Mouse (Mus musculus): ENCODE measurements around the gene Arhgap10. TPM values are rescaled to one million over a fixed set of nuclear protein-coding genes. Genes with fewer than 3 reads are reported as not detected.

Arhgap10 gene
- total and polyA plus RNA-seq, 3 experiments: 22.5 to 58.2 (median 51.4) TPM

DNA sequence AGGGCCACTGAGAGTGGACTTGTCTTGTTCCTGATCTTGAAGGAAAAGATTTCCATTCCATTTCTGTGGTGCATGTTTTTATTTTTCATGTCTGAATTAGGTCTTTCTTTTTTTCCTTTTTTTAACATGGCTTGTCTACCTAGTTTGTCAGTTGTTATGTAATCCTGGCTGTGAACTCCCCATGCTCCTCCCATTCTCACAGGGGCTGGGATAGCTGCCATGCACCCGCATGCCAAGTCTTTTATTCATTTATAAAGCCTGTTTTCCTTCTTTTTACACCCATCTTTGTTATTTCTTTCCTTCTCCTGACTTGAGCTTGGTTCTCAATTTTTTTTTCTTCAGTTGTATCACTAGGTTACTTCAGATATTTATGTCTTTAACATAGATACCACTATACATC lies 281.1 kb downstream of the Arhgap10 start:
- Histone ChIP-seq H3K4me3 (no peak overlapping the region), H3K4me1 (ENCODE audit: control insufficient read depth, insufficient read depth, low read length) (peaks cover 4% of the 10 kb centered on the region), H3K9ac (ENCODE audit: low read depth, low read length) (no peak overlapping the region), H3K79me2 (replicated peaks; ENCODE audit: control insufficient read depth, insufficient read depth, low read length) (no peaks in the 10 kb centered on the region), H3K36me3 (ENCODE audit: control insufficient read depth, insufficient read depth, low read length) (peaks cover 3% of the 10 kb centered on the region), H3K27me3 (ENCODE audit: control insufficient read depth, insufficient read depth, low read length) (no peaks in the 10 kb centered on the region), H3K27ac (no peak overlapping the region)
- intact Hi-C loops (cut with DNase I): no loop called here
- peak; percentile 39 to 43 for DNase-seq
- 66% methylated on average over 1 of the region's 1 CpGs for WGBS
- TF ChIP-seq POLR2A (IDR thresholded peaks at IDR 0.05; ENCODE audit: insufficient read depth, low read depth, low read length): no peak
- no peak for TF ChIP-seq CTCF (IDR thresholded peaks at IDR 0.05)
- TF ChIP-seq EP300 (IDR thresholded peaks at IDR 0.05; ENCODE audit: insufficient read depth, low read depth, low read length): no peak

DNA sequence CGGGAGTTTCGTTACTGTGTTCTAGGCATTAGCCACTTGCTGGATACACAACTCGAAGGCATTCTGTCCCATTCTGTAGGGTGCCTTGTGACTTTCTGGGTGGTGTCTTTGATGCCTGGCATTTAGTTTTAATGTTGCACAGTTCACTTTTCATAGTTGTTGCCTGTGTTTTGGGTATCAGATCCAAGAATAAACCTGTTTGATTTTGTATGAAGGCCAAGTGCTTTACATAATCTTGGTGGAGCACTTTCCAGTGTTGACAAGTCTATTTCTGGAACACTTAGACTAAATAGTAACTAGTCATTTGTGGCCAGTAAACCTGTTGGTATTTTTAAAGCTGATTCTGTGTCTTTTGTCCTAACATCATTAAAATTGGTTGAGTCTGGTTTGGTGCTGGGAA lies 285.3 kb downstream of the Arhgap10 start:
- 62% methylated on average over 3 of the region's 3 CpGs for WGBS
- H3K4me1 ChIP-seq (ENCODE audit: control insufficient read depth, insufficient read depth, low read length): peaks cover 6% of the 10 kb centered on the region
- no peak overlapping the region for H3K4me3 ChIP-seq
- DNase-seq: no peak
- peak overlapping the region; percentile 64 for H3K27ac ChIP-seq
- 0 out of 2 replicates have a peak overlapping the region, but pooled peaks have one; percentile 20 for H3K9ac ChIP-seq (ENCODE audit: low read depth, low read length)
- H3K79me2 ChIP-seq (replicated peaks; ENCODE audit: control insufficient read depth, insufficient read depth, low read length): no peaks in the 10 kb centered on the region
- no peak for TF ChIP-seq EP300 (IDR thresholded peaks at IDR 0.05; ENCODE audit: insufficient read depth, low read depth, low read length)
- TF ChIP-seq CTCF (IDR thresholded peaks at IDR 0.05): no peak
- no peak for TF ChIP-seq POLR2A (IDR thresholded peaks at IDR 0.05; ENCODE audit: insufficient read depth, low read depth, low read length)
- peaks cover 3% of the 10 kb centered on the region for H3K36me3 ChIP-seq (ENCODE audit: control insufficient read depth, insufficient read depth, low read length)
- intact Hi-C loops (cut with DNase I): loop anchor here (5.0 kb wide), 1 partner anchor 80 kb away; no protein-coding TSS in a partner anchor
- H3K27me3 ChIP-seq (ENCODE audit: control insufficient read depth, insufficient read depth, low read length): no peaks in the 10 kb centered on the region

DNA sequence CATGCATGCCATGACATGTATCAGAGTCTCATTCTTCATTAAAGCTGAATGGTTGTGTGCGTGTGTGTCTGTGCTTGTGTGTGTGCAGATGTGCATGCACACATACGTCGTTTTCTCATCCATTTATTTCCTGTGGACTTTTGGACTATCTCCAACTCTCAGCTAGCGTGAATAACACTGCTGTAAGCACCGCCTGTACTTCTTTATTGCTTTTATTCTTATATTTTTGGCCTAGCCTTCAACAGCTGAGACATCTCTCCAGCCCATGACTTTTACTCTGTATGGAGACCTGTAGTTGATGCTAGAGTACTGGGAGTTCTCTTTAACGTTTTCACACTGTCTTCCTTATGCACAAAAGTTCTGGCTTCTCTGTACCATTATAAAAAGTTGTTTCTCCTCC lies 285.9 kb downstream of the Arhgap10 start:
- Histone ChIP-seq H3K36me3 (ENCODE audit: control insufficient read depth, insufficient read depth, low read length) (peaks cover 3% of the 10 kb centered on the region), H3K4me3 (no peak overlapping the region), H3K4me1 (ENCODE audit: control insufficient read depth, insufficient read depth, low read length) (peaks cover 6% of the 10 kb centered on the region), H3K27me3 (ENCODE audit: control insufficient read depth, insufficient read depth, low read length) (no peaks in the 10 kb centered on the region), H3K79me2 (replicated peaks; ENCODE audit: control insufficient read depth, insufficient read depth, low read length) (no peaks in the 10 kb centered on the region), H3K9ac (ENCODE audit: low read depth, low read length) (no peak overlapping the region), H3K27ac (peak overlapping the region; percentile 64)
- intact Hi-C loops (cut with DNase I): loop anchor here (5.0 kb wide), 1 partner anchor 80 kb away; no protein-coding TSS in a partner anchor
- 23% methylated on average over 6 of the region's 6 CpGs for WGBS
- DNase-seq: no peak
- TF ChIP-seq POLR2A (IDR thresholded peaks at IDR 0.05; ENCODE audit: insufficient read depth, low read depth, low read length): no peak
- TF ChIP-seq CTCF (IDR thresholded peaks at IDR 0.05): no peak

DNA sequence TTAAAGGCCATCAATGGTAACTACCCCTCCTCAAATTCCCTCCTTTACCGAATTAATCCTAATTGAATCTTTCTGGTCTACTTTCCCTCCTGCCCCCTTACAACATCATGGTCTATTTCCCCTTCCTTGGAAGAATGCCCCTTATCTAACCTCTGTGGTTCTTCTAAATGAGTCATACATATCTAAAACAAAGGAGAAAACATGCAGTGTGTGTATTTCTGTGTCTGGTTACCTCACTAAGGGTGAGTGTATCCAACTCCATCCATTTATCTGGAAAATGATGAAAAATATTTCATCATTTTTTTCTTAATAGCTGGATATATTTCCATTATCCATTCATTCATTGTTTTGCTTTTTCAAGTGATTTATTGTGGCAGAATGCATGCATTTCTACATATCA lies 286.5 kb downstream of the Arhgap10 start:
- no peaks in the 10 kb centered on the region; the same call in 1 of the 2 replicates for H3K36me3 ChIP-seq (ENCODE audit: control insufficient read depth, insufficient read depth, low read length)
- TF ChIP-seq EP300 (IDR thresholded peaks at IDR 0.05; ENCODE audit: insufficient read depth, low read depth, low read length) (no peak), POLR2A (IDR thresholded peaks at IDR 0.05; ENCODE audit: insufficient read depth, low read depth, low read length) (no peak), CTCF (IDR thresholded peaks at IDR 0.05) (no peak)
- H3K9ac ChIP-seq (ENCODE audit: low read depth, low read length): no peak overlapping the region
- no peak overlapping the region for H3K27ac ChIP-seq
- H3K79me2 ChIP-seq (replicated peaks; ENCODE audit: control insufficient read depth, insufficient read depth, low read length): no peaks in the 10 kb centered on the region
- peaks cover 4% of the 10 kb centered on the region for H3K4me1 ChIP-seq (ENCODE audit: control insufficient read depth, insufficient read depth, low read length)
- no peak overlapping the region for H3K4me3 ChIP-seq
- 64% methylated on average over 1 of the region's 1 CpGs for WGBS
- no peak for DNase-seq
- intact Hi-C loops (cut with DNase I): loop anchor here (5.0 kb wide), 1 partner anchor 81 kb away; no protein-coding TSS in a partner anchor
- H3K27me3 ChIP-seq (ENCODE audit: control insufficient read depth, insufficient read depth, low read length): no peaks in the 10 kb centered on the region

DNA sequence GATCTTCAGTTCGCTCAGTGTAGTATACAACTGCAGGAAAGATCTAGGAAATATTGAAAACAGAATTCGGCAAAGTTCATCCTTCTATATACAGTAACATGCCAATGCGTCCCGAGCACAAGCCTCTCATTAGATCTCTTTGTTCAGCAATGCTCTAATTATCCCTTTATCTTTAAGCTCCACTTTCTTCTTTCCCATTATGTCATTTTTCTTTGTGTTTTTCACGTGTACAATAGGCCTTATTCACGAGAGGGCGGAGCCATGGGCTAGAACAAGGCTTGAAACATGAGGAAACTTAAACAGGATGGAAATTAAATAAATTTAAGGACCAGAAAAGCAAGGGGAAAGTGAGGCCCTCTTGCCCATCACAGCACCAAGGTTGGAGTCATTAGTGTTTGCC lies 289.1 kb downstream of the Arhgap10 start:
- no peak for TF ChIP-seq POLR2A (IDR thresholded peaks at IDR 0.05; ENCODE audit: insufficient read depth, low read depth, low read length)
- 77% methylated on average over 7 of the region's 7 CpGs for WGBS
- no peak for DNase-seq
- Histone ChIP-seq H3K27ac (no peak overlapping the region), H3K79me2 (replicated peaks; ENCODE audit: control insufficient read depth, insufficient read depth, low read length) (no peaks in the 10 kb centered on the region), H3K27me3 (ENCODE audit: control insufficient read depth, insufficient read depth, low read length) (no peaks in the 10 kb centered on the region), H3K4me1 (ENCODE audit: control insufficient read depth, insufficient read depth, low read length) (peaks cover 4% of the 10 kb centered on the region), H3K9ac (ENCODE audit: low read depth, low read length) (no peak overlapping the region), H3K4me3 (no peak overlapping the region), H3K36me3 (ENCODE audit: control insufficient read depth, insufficient read depth, low read length) (no peaks in the 10 kb centered on the region; the same call in 1 of the 2 replicates)
- intact Hi-C loops (cut with DNase I): loop anchor here (5.0 kb wide), 1 partner anchor 326 kb away; no protein-coding TSS in a partner anchor

DNA sequence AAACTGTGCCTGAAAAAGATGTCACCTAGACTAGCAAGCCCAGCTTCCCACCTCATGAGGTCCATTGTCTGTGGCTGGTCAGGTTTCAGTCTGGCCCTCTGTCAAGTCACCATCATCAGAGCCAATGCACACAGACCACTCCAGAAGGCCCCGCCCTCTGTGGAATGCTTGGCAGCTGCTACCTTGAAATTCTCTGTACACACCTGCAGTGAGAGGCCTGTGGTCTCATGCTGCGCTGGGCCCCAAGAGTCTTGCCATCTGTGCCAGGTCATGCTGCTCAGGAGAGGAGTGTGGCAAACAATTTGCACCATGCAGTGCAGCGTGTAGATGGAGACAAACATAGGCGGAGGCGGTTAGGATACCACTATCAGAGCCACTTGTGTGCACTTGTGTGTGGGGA lies 290.0 kb downstream of the Arhgap10 start:
- Histone ChIP-seq H3K4me1 (ENCODE audit: control insufficient read depth, insufficient read depth, low read length) (peaks cover 2% of the 10 kb centered on the region), H3K4me3 (no peak overlapping the region), H3K27me3 (ENCODE audit: control insufficient read depth, insufficient read depth, low read length) (no peaks in the 10 kb centered on the region), H3K27ac (no peak overlapping the region), H3K36me3 (ENCODE audit: control insufficient read depth, insufficient read depth, low read length) (no peaks in the 10 kb centered on the region; the same call in 1 of the 2 replicates), H3K79me2 (replicated peaks; ENCODE audit: control insufficient read depth, insufficient read depth, low read length) (no peaks in the 10 kb centered on the region), H3K9ac (ENCODE audit: low read depth, low read length) (no peak overlapping the region)
- WGBS: 85% methylated on average over 5 of the region's 5 CpGs
- intact Hi-C loops (cut with DNase I): loop anchor here (5.0 kb wide), 1 partner anchor 325 kb away; no protein-coding TSS in a partner anchor
- TF ChIP-seq CTCF (IDR thresholded peaks at IDR 0.05): no peak
- TF ChIP-seq POLR2A (IDR thresholded peaks at IDR 0.05; ENCODE audit: insufficient read depth, low read depth, low read length): no peak
- no peak for TF ChIP-seq EP300 (IDR thresholded peaks at IDR 0.05; ENCODE audit: insufficient read depth, low read depth, low read length)
- no peak for DNase-seq
